ENCODE assay signal across 8 mouse cellular contexts in the genomic region with DNA sequence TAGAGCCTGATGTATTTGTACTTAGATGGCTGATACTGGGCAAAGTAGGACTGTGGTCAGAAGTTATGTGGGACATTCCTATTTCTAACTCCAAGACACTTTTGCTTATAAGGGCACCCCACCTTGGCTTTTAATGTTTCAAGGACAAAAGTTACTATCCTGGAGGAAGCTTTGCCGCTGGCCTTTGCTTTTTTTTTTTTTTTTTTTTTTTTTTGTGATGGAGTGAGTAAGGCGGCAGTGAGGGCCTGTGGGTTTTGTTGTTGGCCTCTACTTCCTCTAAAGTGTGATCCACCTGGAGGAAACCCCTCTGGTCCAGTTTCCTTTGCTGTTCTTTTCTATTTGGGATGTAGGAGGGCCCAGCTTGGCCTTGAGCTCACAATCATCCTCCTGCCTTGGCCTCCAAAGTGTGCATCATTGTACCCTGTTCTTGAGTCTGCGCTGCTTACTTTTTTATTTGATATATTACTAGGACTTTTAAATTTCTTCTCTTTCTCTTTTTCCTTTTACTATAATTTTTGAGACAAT. TPM values are rescaled to one million over a fixed set of nuclear protein-coding genes. Genes with fewer than 3 reads are reported as not detected.
DNase-seq lines count a peak whose midpoint lies in the region; ATAC-seq and TF ChIP-seq lines count a peak whose summit lies in the region.

No protein-coding gene starts in this region.

- 93% methylated on average over 3 of the region's 3 CpGs for WGBS in heart, embryonic 10.5 days
- 65% methylated on average over 3 of the region's 3 CpGs for WGBS in forebrain, postnatal 0 days
- WGBS in liver, postnatal 0 days (ENCODE audit: insufficient replicate concordance), result 69% methylated on average over 3 of the region's 3 CpGs

- no peak for DNase-seq in heart, embryonic 10.5 days (ENCODE audit: low spot score)
- no peak for DNase-seq in heart, postnatal 25 days (ENCODE audit: low spot score)
- DNase-seq in forebrain, postnatal 0 days, result no peak
- no peak for DNase-seq in liver, postnatal 0 days
- DNase-seq in cerebellum, postnatal 25 days, result no peak
- DNase-seq in left cerebral cortex, adult 18-20 months (ENCODE audit: low spot score in 2 of 2), result no peak
- no peak for DNase-seq in gastrocnemius, adult 18-20 months (ENCODE audit: low spot score)

- H3K4me1 ChIP-seq in heart, embryonic 10.5 days, result peaks cover 18% of the 10 kb centered on the region
- H3K4me1 ChIP-seq in E14TG2a.4 (replicated peaks; ENCODE audit: low read depth, low read length), result peaks cover 65% of the 10 kb centered on the region
- H3K4me1 ChIP-seq in forebrain, postnatal 0 days (ENCODE audit: insufficient read depth), result peaks cover 9% of the 10 kb centered on the region; the same call in 1 of the 2 replicates
- H3K4me1 ChIP-seq in liver, postnatal 0 days (ENCODE audit: insufficient read depth), result peaks cover 9% of the 10 kb centered on the region; the same call in 1 of the 2 replicates

- no peaks in the 10 kb centered on the region for H3K27me3 ChIP-seq in heart, embryonic 10.5 days (ENCODE audit: insufficient read depth, poor library complexity, severe bottlenecking)
- H3K27me3 ChIP-seq in E14TG2a.4 (ENCODE audit: insufficient read depth, low read length), result no peaks in the 10 kb centered on the region
- H3K27me3 ChIP-seq in forebrain, postnatal 0 days (ENCODE audit: insufficient read depth, low read length), result no peaks in the 10 kb centered on the region
- no peaks in the 10 kb centered on the region for H3K27me3 ChIP-seq in liver, postnatal 0 days (ENCODE audit: insufficient read depth, low read length)

- peak overlapping the region; percentile 100 for H3K4me3 ChIP-seq in heart, embryonic 10.5 days
- peak overlapping the region; percentile 97 for H3K4me3 ChIP-seq in E14TG2a.4 (replicated peaks; ENCODE audit: low read length)
- peak overlapping the region; percentile 99 for H3K4me3 ChIP-seq in forebrain, postnatal 0 days (ENCODE audit: low read depth, low read length)
- H3K4me3 ChIP-seq in liver, postnatal 0 days (ENCODE audit: low read depth, low read length), result peak overlapping the region; percentile 93

- intact Hi-C loops in heart, postnatal 25 days (cut with DNase I), result loop anchor here (5.0 kb wide), 1 partner anchor 37 kb away; no protein-coding TSS in a partner anchor

- H3K36me3 ChIP-seq in heart, embryonic 10.5 days, result peaks cover 49% of the 10 kb centered on the region
- peaks cover 49% of the 10 kb centered on the region for H3K36me3 ChIP-seq in E14TG2a.4 (ENCODE audit: insufficient read depth, low read length)
- H3K36me3 ChIP-seq in forebrain, postnatal 0 days (ENCODE audit: insufficient read depth), result peaks cover 7% of the 10 kb centered on the region
- peaks cover 30% of the 10 kb centered on the region for H3K36me3 ChIP-seq in liver, postnatal 0 days (replicated peaks; ENCODE audit: insufficient read depth, low read length)

- no peak for TF ChIP-seq CTCF in E14TG2a.4 (conservative IDR thresholded peaks at IDR 0.05; ENCODE audit: low read length)
- TF ChIP-seq CTCF in forebrain, postnatal 0 days (IDR thresholded peaks at IDR 0.05; ENCODE audit: low read depth), result no peak
- no peak for TF ChIP-seq CTCF in liver, postnatal 0 days (IDR thresholded peaks at IDR 0.05; ENCODE audit: low read depth)

- no peak for TF ChIP-seq EP300 in liver, postnatal 0 days (IDR thresholded peaks at IDR 0.05; ENCODE audit: low read depth)

- peak overlapping the region; percentile 84 for H3K4me2 ChIP-seq in forebrain, postnatal 0 days (ENCODE audit: low read depth)
- peak overlapping the region; percentile 88 for H3K4me2 ChIP-seq in liver, postnatal 0 days (ENCODE audit: low read depth, low read length)

- peak overlapping the region; percentile 95 for H3K9ac ChIP-seq in forebrain, postnatal 0 days
- no peak overlapping the region for H3K9ac ChIP-seq in liver, postnatal 0 days (replicated peaks)

- H3K9me3 ChIP-seq in heart, embryonic 10.5 days, result no peaks in the 10 kb centered on the region
- H3K9me3 ChIP-seq in E14TG2a.4 (ENCODE audit: low read length), result no peaks in the 10 kb centered on the region
- no peaks in the 10 kb centered on the region for H3K9me3 ChIP-seq in forebrain, postnatal 0 days (ENCODE audit: low read length)
- no peaks in the 10 kb centered on the region for H3K9me3 ChIP-seq in liver, postnatal 0 days (ENCODE audit: low read length)

- peak overlapping the region; percentile 97; the same call in 1 of the 2 replicates for H3K27ac ChIP-seq in heart, embryonic 10.5 days
- H3K27ac ChIP-seq in forebrain, postnatal 0 days (ENCODE audit: low read depth, low read length), result peak overlapping the region; percentile 96; the same call in 1 of the 2 replicates
- H3K27ac ChIP-seq in liver, postnatal 0 days (ENCODE audit: low read depth), result no peak overlapping the region

- no peak for ATAC-seq in forebrain, postnatal 0 days
- ATAC-seq in liver, postnatal 0 days, result no peak

RNA-seq across cellular contexts. Expression of a gene that starts 3.0 kb away (rescaled TPM):
- 13.2 and 20.0 TPM in 2 replicates for polyA plus RNA-seq in heart, embryonic 10.5 days (2016; fragmentation: Nextera tagmentation; extraction: Ambion mirVana)
- total RNA-seq in heart, postnatal 25 days (2021), result 10 to 100 TPM; 23.7 to 28.6 TPM
- total RNA-seq in forebrain, postnatal 0 days (2014; rRNA removed), result 35.9 and 49.3 TPM in 2 replicates
- 6.2 and 9.1 TPM in 2 replicates for polyA plus RNA-seq in forebrain, postnatal 0 days (2015; fragmentation: Nextera tagmentation; extraction: Ambion mirVana)
- 5.0 and 5.1 TPM in 2 replicates for polyA plus RNA-seq in liver, postnatal 0 days (2015; fragmentation: Nextera tagmentation; extraction: Ambion mirVana)
- 10 to 100 TPM; 51.6 to 54.0 TPM for total RNA-seq in left cerebral cortex, adult 18-20 months (2021)
- total RNA-seq in gastrocnemius, adult 18-20 months (2021), result 10 to 100 TPM; 13.9 to 14.3 TPM

RNA-seq across cellular contexts. Expression of a gene that starts 46.5 kb away (rescaled TPM):
- 14.6 and 16.5 TPM in 2 replicates for polyA plus RNA-seq in heart, embryonic 10.5 days (2016; fragmentation: Nextera tagmentation; extraction: Ambion mirVana)
- total RNA-seq in heart, postnatal 25 days (2021), result 1 to 10 TPM; 3.2 to 4.4 TPM
- total RNA-seq in forebrain, postnatal 0 days (2014; rRNA removed), result 48.4 and 59.2 TPM in 2 replicates
- polyA plus RNA-seq in forebrain, postnatal 0 days (2015; fragmentation: Nextera tagmentation; extraction: Ambion mirVana), result 40.5 and 48.4 TPM in 2 replicates
- polyA plus RNA-seq in liver, postnatal 0 days (2015; fragmentation: Nextera tagmentation; extraction: Ambion mirVana), result 9.2 and 10.6 TPM in 2 replicates
- total RNA-seq in left cerebral cortex, adult 18-20 months (2021), result 1 to 10 TPM; 5.1 to 6.9 TPM
- under 1 TPM; 0.80 to 0.97 TPM for total RNA-seq in gastrocnemius, adult 18-20 months (2021)

RNA-seq across cellular contexts. Expression of a gene that starts 52.1 kb away (rescaled TPM):
- 72.0 and 81.4 TPM in 2 replicates for polyA plus RNA-seq in heart, embryonic 10.5 days (2016; fragmentation: Nextera tagmentation; extraction: Ambion mirVana)
- total RNA-seq in heart, postnatal 25 days (2021), result 10 to 100 TPM; 59.3 to 61.2 TPM
- 77.1 and 83.9 TPM in 2 replicates for total RNA-seq in forebrain, postnatal 0 days (2014; rRNA removed)
- 101 and 105 TPM in 2 replicates for polyA plus RNA-seq in forebrain, postnatal 0 days (2015; fragmentation: Nextera tagmentation; extraction: Ambion mirVana)
- 23.1 and 25.9 TPM in 2 replicates for polyA plus RNA-seq in liver, postnatal 0 days (2015; fragmentation: Nextera tagmentation; extraction: Ambion mirVana)
- total RNA-seq in left cerebral cortex, adult 18-20 months (2021), result 10 to 100 TPM; 93.0 to 93.2 TPM
- total RNA-seq in gastrocnemius, adult 18-20 months (2021), result 10 to 100 TPM; 45.6 to 49.1 TPM

RNA-seq across cellular contexts. Expression of a gene that starts 55.0 kb away (rescaled TPM):
- polyA plus RNA-seq in heart, embryonic 10.5 days (2016; fragmentation: Nextera tagmentation; extraction: Ambion mirVana), result 0.05 and 0.30 TPM in 2 replicates
- under 1 TPM; 0.21 to 0.22 TPM for total RNA-seq in heart, postnatal 25 days (2021)
- 150 and 194 TPM in 2 replicates for total RNA-seq in forebrain, postnatal 0 days (2014; rRNA removed)
- polyA plus RNA-seq in forebrain, postnatal 0 days (2015; fragmentation: Nextera tagmentation; extraction: Ambion mirVana), result 183 and 214 TPM in 2 replicates
- polyA plus RNA-seq in liver, postnatal 0 days (2015; fragmentation: Nextera tagmentation; extraction: Ambion mirVana), result not detected in 2 replicates
- 100 to 1,000 TPM; 145 to 154 TPM for total RNA-seq in left cerebral cortex, adult 18-20 months (2021)
- under 1 TPM; 0.12 to 0.16 TPM for total RNA-seq in gastrocnemius, adult 18-20 months (2021)
